Mouse (Mus musculus) CH12F3 (cell line): ENCODE results near the gene Dbt.

Experiments used
- in situ Hi-C: fragments of 300-500 bp; cut with MboI; formaldehyde crosslinking; loops from 2 replicates; pipeline ENCODE4 v1.14.3; 2020; ENCODE audit warnings: low sequenced_read_pairs

The Dbt gene

GRCm38 (mm10) chr3:116512904-116513716 lies at the start of gene Dbt:
Dbt (plus strand) TSS chr3:116513070.
- in situ Hi-C loops: no loop called here

- in situ Hi-C loops: no loop called here
Measured at GRCm38 (mm10) chr3:116464318-116464717, 48.6 kb upstream of the Dbt start.

- in situ Hi-C loops: no loop called here
Measured at GRCm38 (mm10) chr3:116465709-116466108, 47.2 kb upstream of the Dbt start.

- in situ Hi-C loops: no loop called here
Measured at GRCm38 (mm10) chr3:116474602-116475001, 38.3 kb upstream of the Dbt start.

GRCm38 (mm10) chr3:116476686-116477298 lies 36.1 kb upstream of the Dbt start:
- in situ Hi-C loops: no loop called here

- in situ Hi-C loops: no loop called here
Measured at GRCm38 (mm10) chr3:116477351-116477750, 35.5 kb upstream of the Dbt start.

GRCm38 (mm10) chr3:116480119-116480518 lies 32.8 kb upstream of the Dbt start:
- in situ Hi-C loops: no loop called here

GRCm38 (mm10) chr3:116480937-116481336 lies 31.9 kb upstream of the Dbt start:
- in situ Hi-C loops: no loop called here

GRCm38 (mm10) chr3:116482724-116483123 lies 30.1 kb upstream of the Dbt start:
- in situ Hi-C loops: no loop called here

GRCm38 (mm10) chr3:116483271-116483670 lies 29.6 kb upstream of the Dbt start:
- in situ Hi-C loops: no loop called here

- in situ Hi-C loops: loop anchor here (10.0 kb wide), 1 partner anchor 166 kb away; no protein-coding TSS in a partner anchor
Measured at GRCm38 (mm10) chr3:116490920-116491319, 21.9 kb upstream of the Dbt start.

- in situ Hi-C loops: loop anchor here (10.0 kb wide), 1 partner anchor 167 kb away; no protein-coding TSS in a partner anchor
Measured at GRCm38 (mm10) chr3:116491923-116492454, 20.9 kb upstream of the Dbt start.

- in situ Hi-C loops: loop anchor here (10.0 kb wide), 1 partner anchor 169 kb away; no protein-coding TSS in a partner anchor
Measured at GRCm38 (mm10) chr3:116493658-116494057, 19.2 kb upstream of the Dbt start.

GRCm38 (mm10) chr3:116495671-116496070 lies 17.2 kb upstream of the Dbt start:
- in situ Hi-C loops: loop anchor here (10.0 kb wide), 1 partner anchor 171 kb away; no protein-coding TSS in a partner anchor

GRCm38 (mm10) chr3:116507772-116508351 lies 5.0 kb upstream of the Dbt start, which contains the start of gene Rtca:
Rtca (minus strand) TSS chr3:116508208.
- in situ Hi-C loops: no loop called here

GRCm38 (mm10) chr3:116512151-116512903 lies 543 bp upstream of the Dbt start:
- in situ Hi-C loops: no loop called here

- in situ Hi-C loops: no loop called here
Measured at GRCm38 (mm10) chr3:116520141-116520761, 7.4 kb downstream of the Dbt start.

GRCm38 (mm10) chr3:116529741-116530140 lies 16.9 kb downstream of the Dbt start:
- in situ Hi-C loops: no loop called here

GRCm38 (mm10) chr3:116530826-116531225 lies 18.0 kb downstream of the Dbt start:
- in situ Hi-C loops: no loop called here
